Mouse (Mus musculus): Measurements from ENCODE around the gene Zfand2b. TPM values are rescaled to one million over a fixed set of nuclear protein-coding genes. Genes with fewer than 3 reads are reported as not detected.
A peak's percentile ranks its signal among the peaks of the same experiment; 100 is the strongest.

Zfand2b gene
- polyA plus RNA-seq, 2 experiments: 40.2 to 53.2 TPM

DNA sequence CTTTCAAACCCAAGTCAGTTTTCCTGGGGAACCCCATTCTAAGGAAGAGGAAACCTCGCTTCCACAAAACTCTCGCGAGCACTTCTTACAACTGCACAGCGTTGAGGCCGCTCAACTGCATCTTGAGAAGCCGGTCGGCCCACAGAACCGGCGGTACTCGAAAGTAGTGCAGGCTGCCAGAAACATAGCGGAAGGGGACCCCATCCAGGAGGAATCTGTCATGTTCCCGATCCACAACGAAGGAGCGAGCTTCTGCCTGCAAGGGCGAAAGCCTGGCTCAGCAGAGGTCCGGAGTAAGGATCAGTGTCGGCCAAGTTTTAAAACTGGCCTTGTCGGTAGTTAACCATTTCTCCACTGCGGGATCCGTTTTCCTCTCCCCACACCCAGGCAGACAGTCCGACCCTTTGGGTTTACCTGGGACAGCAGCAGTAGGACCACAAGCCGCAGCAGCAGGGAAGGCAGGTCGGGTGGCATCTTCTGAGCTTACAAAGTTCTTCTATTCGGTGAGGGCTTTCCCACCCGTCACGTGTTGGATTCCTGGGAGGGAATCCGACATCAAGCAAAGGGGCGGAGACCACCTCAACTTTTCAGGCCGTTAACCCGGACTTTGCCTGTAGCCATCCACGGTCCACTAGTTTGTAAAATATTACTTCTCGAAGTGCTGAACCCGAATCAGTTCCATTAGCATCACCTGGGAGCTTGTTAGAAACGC, 40.7 kb downstream of the Zfand2b start:
- Histone ChIP-seq H3K9me3 (ENCODE audit: control insufficient read depth, low read length) (no peaks in the 10 kb centered on the region), H3K4me3 (replicated peaks; ENCODE audit: low read length) (peak overlapping the region; percentile 82), H3K27me3 (ENCODE audit: control insufficient read depth, insufficient read depth, low read length) (no peaks in the 10 kb centered on the region), H3K4me1 (ENCODE audit: control insufficient read depth, insufficient read depth, low read length) (peaks cover 25% of the 10 kb centered on the region), H3K9ac (ENCODE audit: low read depth, low read length, severe bottlenecking) (peak overlapping the region; percentile 65), H3K36me3 (ENCODE audit: control insufficient read depth, insufficient read depth, low read length) (peaks cover 18% of the 10 kb centered on the region), H3K4me2 (replicated peaks; ENCODE audit: low read depth, low read length, severe bottlenecking) (peak overlapping the region; percentile 91), H3K27ac (replicated peaks; ENCODE audit: low read depth, low read length) (peak overlapping the region; percentile 55; the same call in 1 of the 2 replicates)
- peak; percentile 21; the same call in 1 of the 2 replicates for ATAC-seq (ENCODE audit: low FRiP score, low read depth)
- TF ChIP-seq POLR2A (IDR thresholded peaks at IDR 0.05; ENCODE audit: borderline replicate concordance, extremely low read depth, insufficient read depth, insufficient read length): no peak
- peak; percentile 57 for DNase-seq (ENCODE audit: low spot score)
- WGBS: 9% methylated on average over 34 of the region's 34 CpGs

DNA sequence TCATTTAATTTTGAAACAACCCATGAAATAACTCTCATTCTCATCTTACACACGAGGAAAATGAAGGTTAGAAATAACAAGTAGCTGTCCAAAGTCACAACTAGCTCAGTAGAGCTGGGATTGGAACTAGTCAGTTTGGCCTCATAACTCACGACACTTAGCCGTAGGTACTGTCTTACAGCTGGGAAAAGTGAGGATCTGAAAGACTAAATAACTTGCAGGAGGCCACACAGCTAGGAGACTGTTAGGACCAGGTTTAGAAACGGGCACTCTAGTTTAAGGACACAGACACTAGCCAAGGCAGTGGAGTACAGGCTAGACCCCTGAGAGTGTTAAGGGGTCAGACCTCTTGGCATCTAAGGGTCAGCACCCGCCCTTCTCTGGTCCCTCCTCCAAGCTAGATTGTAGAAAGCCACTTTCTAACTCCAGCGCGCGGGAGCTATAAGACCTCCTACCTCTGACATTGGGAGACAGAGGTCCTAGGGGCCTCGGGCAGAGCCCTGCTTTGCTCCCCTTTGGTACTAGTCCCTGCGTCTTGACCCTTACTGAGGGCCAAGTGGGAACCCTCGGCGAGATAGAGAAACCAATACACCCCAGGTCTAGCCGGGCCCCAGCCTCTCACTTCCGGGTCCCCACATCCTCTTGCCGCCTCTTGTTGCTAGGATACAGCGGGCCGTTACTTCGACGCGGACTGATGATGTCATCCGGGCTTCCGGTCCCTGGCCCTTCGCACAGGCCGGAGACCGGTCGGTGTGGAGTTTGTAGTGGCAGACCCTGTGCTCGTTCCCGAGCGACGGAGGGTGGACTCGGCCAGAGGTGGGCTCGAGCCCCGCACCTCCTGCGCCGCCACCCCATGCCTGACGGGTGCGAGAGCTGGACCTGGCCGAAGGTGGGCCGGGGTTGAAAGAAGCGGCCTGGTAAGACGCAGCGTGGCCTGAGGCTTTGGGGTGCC, 42.0 kb downstream of the Zfand2b start, which contains the start of the genes Glb1l and Stk16:
TSS of gene Glb1l (minus strand) at position 678 of the 952 bp plus-strand sequence.
TSS of gene Stk16 (plus strand) at position 703 of the 952 bp plus-strand sequence.
- H3K4me2 ChIP-seq (replicated peaks; ENCODE audit: low read depth, low read length, severe bottlenecking): peak within 1 kb of the TSS; percentile 91
- ATAC-seq (ENCODE audit: low FRiP score, low read depth) (peak; percentile 94), DNase-seq (ENCODE audit: low spot score) (peak; percentile 95)
- WGBS: 5% methylated on average over 42 of the region's 42 CpGs
- TF ChIP-seq POLR2A (IDR thresholded peaks at IDR 0.05; ENCODE audit: borderline replicate concordance, extremely low read depth, insufficient read depth, insufficient read length): peak; percentile 86; the same call in 1 of the 2 replicates
- peak within 1 kb of the TSS; percentile 82 for H3K9ac ChIP-seq (ENCODE audit: low read depth, low read length, severe bottlenecking)
- no peaks in the 10 kb centered on the region for H3K27me3 ChIP-seq (ENCODE audit: control insufficient read depth, insufficient read depth, low read length)
- H3K27ac ChIP-seq (replicated peaks; ENCODE audit: low read depth, low read length): peak within 1 kb of the TSS; percentile 15; the same call in 1 of the 2 replicates
- no peaks in the 10 kb centered on the region for H3K9me3 ChIP-seq (ENCODE audit: control insufficient read depth, low read length)
- H3K4me3 ChIP-seq (replicated peaks; ENCODE audit: low read length): peak within 1 kb of the TSS; percentile 82
- peaks cover 25% of the 10 kb centered on the region for H3K4me1 ChIP-seq (ENCODE audit: control insufficient read depth, insufficient read depth, low read length)
- peaks cover 31% of the 10 kb centered on the region for H3K36me3 ChIP-seq (ENCODE audit: control insufficient read depth, insufficient read depth, low read length)

- WGBS: 14% methylated on average over 17 of the region's 17 CpGs
- Histone ChIP-seq H3K36me3 (ENCODE audit: control insufficient read depth, insufficient read depth, low read length) (peaks cover 37% of the 10 kb centered on the region), H3K27ac (replicated peaks; ENCODE audit: low read depth, low read length) (0 out of 2 replicates have a peak overlapping the region, but pooled peaks have one; percentile 15), H3K4me1 (ENCODE audit: control insufficient read depth, insufficient read depth, low read length) (peaks cover 25% of the 10 kb centered on the region), H3K27me3 (ENCODE audit: control insufficient read depth, insufficient read depth, low read length) (no peaks in the 10 kb centered on the region), H3K4me2 (replicated peaks; ENCODE audit: low read depth, low read length, severe bottlenecking) (peak overlapping the region; percentile 91), H3K4me3 (replicated peaks; ENCODE audit: low read length) (peak overlapping the region; percentile 82), H3K9ac (ENCODE audit: low read depth, low read length, severe bottlenecking) (peak overlapping the region; percentile 82), H3K9me3 (ENCODE audit: control insufficient read depth, low read length) (no peaks in the 10 kb centered on the region)
- TF ChIP-seq POLR2A (IDR thresholded peaks at IDR 0.05; ENCODE audit: borderline replicate concordance, extremely low read depth, insufficient read depth, insufficient read length): no peak
- DNase-seq (ENCODE audit: low spot score) (no peak), ATAC-seq (ENCODE audit: low FRiP score, low read depth) (no peak)
These were observed 42.8 kb downstream of the Zfand2b start for GRCm38 (mm10) chr1:75211141-75211708.

DNA sequence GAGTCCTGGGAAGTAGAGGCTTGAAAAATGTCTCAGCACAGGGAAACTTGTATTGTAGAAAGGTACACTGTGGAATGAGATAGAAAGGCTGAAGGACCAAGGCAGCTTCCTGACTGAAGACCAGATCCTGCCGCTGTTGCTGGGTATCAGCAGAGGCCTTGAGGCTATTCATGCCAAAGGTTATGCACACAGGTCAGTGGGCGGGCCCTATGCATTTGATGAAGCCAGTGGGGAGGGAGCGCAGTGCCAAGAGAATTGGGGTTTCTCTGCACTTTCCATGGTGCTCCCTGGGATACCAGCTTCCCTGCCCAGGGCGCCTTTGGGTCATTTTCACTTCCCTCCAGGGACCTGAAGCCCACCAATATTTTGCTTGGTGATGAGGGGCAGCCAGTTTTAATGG, 44.1 kb downstream of the Zfand2b start:
- Histone ChIP-seq H3K27me3 (ENCODE audit: control insufficient read depth, insufficient read depth, low read length) (0 out of 2 replicates have a peak, but pooled peaks cover under 1% of the 10 kb centered on the region), H3K4me1 (ENCODE audit: control insufficient read depth, insufficient read depth, low read length) (peaks cover 25% of the 10 kb centered on the region), H3K27ac (replicated peaks; ENCODE audit: low read depth, low read length) (no peak overlapping the region), H3K9ac (ENCODE audit: low read depth, low read length, severe bottlenecking) (no peak overlapping the region), H3K4me2 (replicated peaks; ENCODE audit: low read depth, low read length, severe bottlenecking) (no peak overlapping the region), H3K36me3 (ENCODE audit: control insufficient read depth, insufficient read depth, low read length) (peaks cover 37% of the 10 kb centered on the region), H3K4me3 (replicated peaks; ENCODE audit: low read length) (no peak overlapping the region), H3K9me3 (ENCODE audit: control insufficient read depth, low read length) (no peaks in the 10 kb centered on the region)
- WGBS: 89% methylated on average over 4 of the region's 4 CpGs
- ATAC-seq (ENCODE audit: low FRiP score, low read depth) (no peak), DNase-seq (ENCODE audit: low spot score) (no peak)
- no peak for TF ChIP-seq POLR2A (IDR thresholded peaks at IDR 0.05; ENCODE audit: borderline replicate concordance, extremely low read depth, insufficient read depth, insufficient read length)

Data from limb, embryonic 14.5 days (tissue).